7 mouse cellular contexts compared by ENCODE assay signal in genomic region chr13:49215504-49216219, GRCm38 (mm10). TPM values are rescaled to one million over a fixed set of nuclear protein-coding genes. Genes with fewer than 3 reads are reported as not detected.
A peak's percentile ranks its signal among the peaks of the same experiment; 100 is the strongest.
DNase-seq lines count a peak whose midpoint lies in the region; ATAC-seq lines count a peak whose summit lies in the region.

Card19 (minus strand) TSS chr13:49216037.

- H3K4me2 ChIP-seq in intestine, embryonic 16.5 days (ENCODE audit: low read depth, low read length) = peak within 1 kb of the TSS; percentile 82
- H3K4me2 ChIP-seq in midbrain, embryonic 11.5 days = peak within 1 kb of the TSS; percentile 80

- H3K9me3 ChIP-seq in intestine, embryonic 16.5 days (ENCODE audit: control insufficient read depth, low read length) = no peaks in the 10 kb centered on the region
- no peaks in the 10 kb centered on the region for H3K9me3 ChIP-seq in midbrain, embryonic 11.5 days (ENCODE audit: control insufficient read depth, low read length)

- H3K4me3 ChIP-seq in intestine, embryonic 16.5 days (ENCODE audit: low read length) = peak within 1 kb of the TSS; percentile 74
- H3K4me3 ChIP-seq in midbrain, embryonic 11.5 days (ENCODE audit: low read depth, low read length) = peak within 1 kb of the TSS; percentile 69

- no peaks in the 10 kb centered on the region for H3K36me3 ChIP-seq in intestine, embryonic 16.5 days (ENCODE audit: control insufficient read depth, insufficient read depth, low read length)
- H3K36me3 ChIP-seq in midbrain, embryonic 11.5 days (ENCODE audit: control insufficient read depth, insufficient read depth, low read length) = no peaks in the 10 kb centered on the region

- WGBS in intestine, embryonic 16.5 days = under 1% methylated on average over 78 of the region's 78 CpGs
- under 1% methylated on average over 77 of the region's 78 CpGs for WGBS in midbrain, embryonic 11.5 days

- intact Hi-C loops in left cerebral cortex, postnatal 36 days (cut with DNase I) = no loop called here

- H3K27me3 ChIP-seq in intestine, embryonic 16.5 days (replicated peaks; ENCODE audit: control insufficient read depth, insufficient read depth, low read length) = no peaks in the 10 kb centered on the region
- H3K27me3 ChIP-seq in midbrain, embryonic 11.5 days (ENCODE audit: control insufficient read depth, insufficient read depth, low read length) = peaks cover 11% of the 10 kb centered on the region

- peak; percentile 95 for DNase-seq in adrenal gland, adult 8-10 months
- DNase-seq in embryo, embryonic 9.5 days (ENCODE audit: extremely low spot score) = peak; percentile 92
- peak; percentile 92 to 98 for DNase-seq in gastrocnemius, postnatal 4 days (ENCODE audit: low spot score in 2 of 2)
- peak; percentile 82 to 84 for DNase-seq in left cerebral cortex, postnatal 36 days (ENCODE audit: low spot score in 2 of 2)
- peak; percentile 99 for DNase-seq in midbrain, embryonic 11.5 days (ENCODE audit: low spot score, missing footprints)
- DNase-seq in skeletal muscle tissue, adult 2 months (ENCODE audit: low read depth, low spot score) = peak; percentile 98

- peak; percentile 93 for ATAC-seq in intestine, embryonic 16.5 days
- peak; percentile 87 for ATAC-seq in midbrain, embryonic 11.5 days (ENCODE audit: low FRiP score)

- peak within 1 kb of the TSS; percentile 88 for H3K27ac ChIP-seq in intestine, embryonic 16.5 days (ENCODE audit: low read length)
- no peak within 1 kb of the TSS for H3K27ac ChIP-seq in midbrain, embryonic 11.5 days (ENCODE audit: low read depth, low read length)

- H3K9ac ChIP-seq in intestine, embryonic 16.5 days (ENCODE audit: low read depth, low read length) = peak within 1 kb of the TSS; percentile 90
- peak within 1 kb of the TSS; percentile 67 for H3K9ac ChIP-seq in midbrain, embryonic 11.5 days (ENCODE audit: low read length)

- peaks cover 28% of the 10 kb centered on the region for H3K4me1 ChIP-seq in intestine, embryonic 16.5 days (ENCODE audit: control insufficient read depth, insufficient read depth, low read length)
- peaks cover 17% of the 10 kb centered on the region for H3K4me1 ChIP-seq in midbrain, embryonic 11.5 days (ENCODE audit: control insufficient read depth, insufficient read depth, low read length)

RNA-seq across cellular contexts. Expression of gene Card19, which starts in this region (rescaled TPM):
- total RNA-seq in adrenal gland, adult 8-10 months (2022) = 10 to 100 TPM; 44.8 to 81.7 (median 62.8) TPM
- 10 to 100 TPM; 54.5 to 62.9 TPM for total RNA-seq in gastrocnemius, postnatal 4 days (2021)
- 53.2 and 58.8 TPM in 2 replicates for polyA plus RNA-seq in intestine, embryonic 16.5 days (2015; fragmentation: Nextera tagmentation; extraction: Ambion mirVana)
- total RNA-seq in left cerebral cortex, postnatal 36 days (2021) = 10 to 100 TPM; 12.2 to 13.2 TPM
- 17.1 and 18.0 TPM in 2 replicates for polyA plus RNA-seq in midbrain, embryonic 11.5 days (2014; fragmentation: Nextera tagmentation; extraction: Ambion mirVana)
